Mouse (Mus musculus) thymus, postnatal 4 days (tissue): ENCODE results near the gene Akr1b8.
"Not testable (repeated sequence)": the region's sequence is repeated elsewhere in the genome, so short reads cannot be mapped to it uniquely, and the experiment has no call there.

ENCODE experiments used
- DNase-seq: peaks from one replicate; pipeline ENCODE4 v3.0.0; 2021

Akr1b8 gene

DNA sequence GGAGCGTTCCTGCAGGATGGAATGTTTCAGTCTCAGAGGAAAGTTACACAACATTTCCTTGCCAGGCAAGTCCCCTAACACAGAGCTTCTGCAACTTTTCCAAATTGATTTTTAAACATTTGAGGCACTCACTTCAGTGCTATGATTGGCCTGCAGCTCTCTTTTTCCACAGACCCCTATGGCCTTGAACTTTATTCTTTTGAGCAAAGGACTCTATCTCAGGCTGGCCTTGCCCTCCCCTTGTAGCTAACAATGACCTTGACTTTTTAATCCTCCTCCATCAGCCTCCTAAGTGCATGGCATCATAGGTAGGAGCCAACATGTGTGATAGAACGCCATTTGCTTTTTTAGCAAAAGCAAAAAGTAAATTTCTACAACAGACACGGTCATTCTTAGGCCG lies 52.8 kb downstream of the Akr1b8 start:
- DNase-seq = no peak

DNA sequence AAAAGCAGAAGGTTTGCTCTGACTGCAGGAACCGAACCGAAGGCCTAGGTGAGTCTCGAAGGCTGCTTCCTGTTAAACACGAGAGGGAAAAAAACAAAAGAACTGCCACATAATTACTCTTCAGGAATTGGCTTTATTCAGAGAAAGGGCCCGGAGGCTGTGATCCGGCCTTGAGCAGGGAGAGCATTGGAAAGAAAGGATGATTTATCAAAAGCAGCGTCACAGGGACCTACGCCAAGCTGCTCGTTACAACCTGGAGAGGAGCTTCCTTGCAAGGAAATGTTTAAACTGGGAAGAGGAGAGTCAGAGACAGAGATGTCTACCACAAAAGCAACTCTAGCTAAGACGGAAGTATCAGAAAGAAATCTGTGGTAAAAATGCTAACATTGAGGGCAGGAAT lies 53.5 kb downstream of the Akr1b8 start:
- no peak for DNase-seq

DNA sequence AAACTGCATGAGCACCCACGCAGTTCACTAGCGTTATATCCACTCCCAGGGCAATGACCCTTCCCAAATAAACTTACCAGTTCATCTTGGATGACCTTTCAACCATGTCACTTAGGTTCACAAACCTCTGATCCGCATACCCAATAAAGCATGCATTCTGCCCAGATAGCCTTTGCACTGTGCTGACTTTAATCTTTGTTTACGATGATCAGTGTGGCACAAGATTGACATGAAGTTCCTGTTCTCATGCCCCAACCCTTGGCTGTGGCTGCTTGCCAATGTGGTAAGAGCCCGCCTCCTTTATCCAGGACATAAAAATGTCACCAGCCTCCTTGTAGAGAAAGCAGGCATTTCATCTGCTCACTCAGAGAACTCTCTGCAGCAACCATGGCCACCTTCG lies 58.1 kb downstream of the Akr1b8 start, which contains the start of gene Akr1b7:
Akr1b7 (plus strand) TSS at position 312 of the 400 bp plus-strand sequence.
- no peak for DNase-seq

DNA sequence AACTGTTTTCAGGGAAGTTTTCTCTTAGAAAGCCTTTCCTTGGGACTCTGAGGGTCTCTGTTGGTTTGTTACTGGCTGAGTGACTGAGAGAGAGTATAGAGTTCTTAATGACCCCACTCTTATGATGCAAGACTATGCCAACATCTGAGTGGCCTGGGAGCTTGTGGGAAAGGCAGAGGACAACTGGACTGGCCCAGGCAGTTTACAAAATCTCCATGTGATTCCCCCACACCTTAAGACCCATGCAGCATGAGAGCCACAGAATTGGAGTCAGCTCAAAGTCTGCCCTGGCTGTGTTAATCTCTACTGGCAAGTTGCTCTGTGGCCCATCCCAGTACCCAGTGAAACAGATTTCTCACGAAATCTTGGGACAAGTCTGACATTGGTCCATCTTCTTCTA lies 58.8 kb downstream of the Akr1b8 start:
- DNase-seq = no peak

DNA sequence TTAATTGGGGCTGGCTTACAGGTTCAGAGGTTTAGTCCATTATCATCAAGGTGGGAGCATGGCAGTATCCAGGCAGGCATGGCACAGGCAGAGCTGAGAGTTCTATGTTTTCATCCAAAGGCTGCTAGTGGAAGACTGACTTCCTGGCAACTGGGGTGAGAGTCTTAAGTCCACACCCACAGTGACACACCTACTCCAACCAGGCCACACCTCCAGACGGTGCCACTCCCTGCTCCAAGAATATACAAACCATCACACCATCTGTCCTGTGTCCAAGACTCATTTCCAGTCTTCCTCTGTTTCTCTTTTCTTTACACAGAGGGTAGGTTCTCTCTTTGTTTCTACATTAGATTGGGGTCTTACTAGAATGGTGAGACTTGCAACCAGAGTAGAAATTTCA lies 59.5 kb downstream of the Akr1b8 start:
- DNase-seq = not testable (repeated sequence)

DNA sequence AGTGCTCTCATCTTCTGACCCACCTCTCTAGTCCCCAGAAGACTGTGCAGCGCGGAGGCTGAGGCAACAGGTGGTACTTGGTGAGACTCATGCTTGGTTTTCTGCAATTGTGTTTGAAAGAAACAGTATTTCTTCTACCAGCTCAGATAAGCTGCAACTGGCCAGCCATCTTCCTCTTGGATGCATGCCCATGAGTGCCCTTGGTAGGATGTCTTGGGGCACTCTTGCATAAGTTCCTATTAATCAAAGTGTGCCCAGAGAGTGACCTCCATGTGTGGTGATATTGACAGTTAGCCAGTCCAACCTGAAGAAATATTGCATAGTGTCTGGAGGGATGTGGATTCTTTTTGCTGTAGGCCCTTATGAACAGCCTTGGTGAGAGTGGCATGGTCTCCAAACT lies 62.6 kb downstream of the Akr1b8 start:
- no peak for DNase-seq
